ENCODE assay signal across 8 mouse cellular contexts in genomic region chr5:148451811-148452210, GRCm38 (mm10). TPM values are rescaled to one million over a fixed set of nuclear protein-coding genes. Genes with fewer than 3 reads are reported as not detected.
DNase-seq lines count a peak whose midpoint lies in the region; ATAC-seq and TF ChIP-seq lines count a peak whose summit lies in the region.
"Had no signal": no experiment of that assay in that cellular context is flagged by ENCODE, and none has a peak within 500 bp of the region (broad histone marks: within the 10 kb centered on the region; RNA-seq: fewer than 3 reads in every experiment).

No protein-coding gene starts in this region.

- H3K27ac ChIP-seq in midbrain, embryonic 11.5 days (ENCODE audit: low read depth, low read length): no peak overlapping the region
- no peak overlapping the region for H3K27ac ChIP-seq in midbrain, embryonic 16.5 days (ENCODE audit: low read length)
- H3K27ac ChIP-seq in small intestine, adult 2 months (ENCODE audit: insufficient read depth, low read depth, low read length): no peak overlapping the region
- H3K27ac ChIP-seq: stomach, embryonic 15.5 days had no signal

- H3K9me3 ChIP-seq in midbrain, embryonic 11.5 days (ENCODE audit: control insufficient read depth, low read length): no peaks in the 10 kb centered on the region
- no peaks in the 10 kb centered on the region for H3K9me3 ChIP-seq in midbrain, embryonic 16.5 days (replicated peaks; ENCODE audit: control insufficient read depth, low read length, poor library complexity, severe bottlenecking)
- H3K9me3 ChIP-seq: stomach, embryonic 15.5 days had no signal

- no peak overlapping the region for H3K4me2 ChIP-seq in midbrain, embryonic 11.5 days
- H3K4me2 ChIP-seq in midbrain, embryonic 16.5 days (ENCODE audit: low read length): no peak overlapping the region
- H3K4me2 ChIP-seq: stomach, embryonic 15.5 days had no signal

- H3K4me3 ChIP-seq in midbrain, embryonic 11.5 days (ENCODE audit: low read depth, low read length): no peak overlapping the region
- H3K4me3 ChIP-seq in midbrain, embryonic 16.5 days (ENCODE audit: low read depth, low read length): no peak overlapping the region
- H3K4me3 ChIP-seq in lung, adult 2 months (replicated peaks; ENCODE audit: extremely low read depth, low read depth, low read length): no peak overlapping the region
- H3K4me3 ChIP-seq in small intestine, adult 2 months (ENCODE audit: low read depth, low read length): no peak overlapping the region
- H3K4me3 ChIP-seq: stomach, embryonic 15.5 days had no signal

- no peaks in the 10 kb centered on the region for H3K27me3 ChIP-seq in midbrain, embryonic 11.5 days (ENCODE audit: control insufficient read depth, insufficient read depth, low read length)
- H3K27me3 ChIP-seq in midbrain, embryonic 16.5 days (ENCODE audit: control insufficient read depth, insufficient read depth, low read depth, low read length): no peaks in the 10 kb centered on the region
- no peaks in the 10 kb centered on the region for H3K27me3 ChIP-seq in small intestine, adult 2 months (ENCODE audit: control insufficient read depth, insufficient read depth, low read length)
- H3K27me3 ChIP-seq: stomach, embryonic 15.5 days had no signal

- ATAC-seq in midbrain, embryonic 11.5 days (ENCODE audit: low FRiP score): no peak
- ATAC-seq in midbrain, embryonic 16.5 days: no peak

- H3K9ac ChIP-seq in midbrain, embryonic 11.5 days (ENCODE audit: low read length): no peak overlapping the region
- no peak overlapping the region for H3K9ac ChIP-seq in midbrain, embryonic 16.5 days (ENCODE audit: low read depth, low read length)
- H3K9ac ChIP-seq: stomach, embryonic 15.5 days had no signal

- peak; percentile 85 for DNase-seq in midbrain, embryonic 11.5 days (ENCODE audit: low spot score, missing footprints)
- peak; percentile 43 for DNase-seq in T-cell, adult 2 months (ENCODE audit: low spot score)
- DNase-seq in cerebellum, adult 8-10 months: peak; percentile 66
- DNase-seq in heart, postnatal 4 days: peak; percentile 79
- DNase-seq in lung, adult 2 months: peak; percentile 64

- WGBS in midbrain, embryonic 11.5 days: 47% methylated on average over 7 of the region's 7 CpGs
- 43% methylated on average over 7 of the region's 7 CpGs for WGBS in midbrain, embryonic 16.5 days
- 27% methylated on average over 7 of the region's 7 CpGs for WGBS in lung, adult 2 months
- WGBS in small intestine, adult 2 months: 31% methylated on average over 7 of the region's 7 CpGs

- TF ChIP-seq POLR2A in lung, adult 2 months (IDR thresholded peaks at IDR 0.05; ENCODE audit: borderline replicate concordance, extremely low read depth, low read depth, low read length): no peak
- TF ChIP-seq POLR2A in small intestine, adult 2 months (IDR thresholded peaks at IDR 0.05; ENCODE audit: low read depth, low read length): no peak

- no peaks in the 10 kb centered on the region for H3K4me1 ChIP-seq in midbrain, embryonic 11.5 days (ENCODE audit: control insufficient read depth, insufficient read depth, low read length)
- H3K4me1 ChIP-seq in midbrain, embryonic 16.5 days (ENCODE audit: control insufficient read depth, insufficient read depth, low read length): no peaks in the 10 kb centered on the region
- no peaks in the 10 kb centered on the region for H3K4me1 ChIP-seq in lung, adult 2 months (ENCODE audit: control insufficient read depth, insufficient read depth, low read length)
- H3K4me1 ChIP-seq in small intestine, adult 2 months (ENCODE audit: control insufficient read depth, insufficient read depth, insufficient read length, low read length): no peaks in the 10 kb centered on the region
- H3K4me1 ChIP-seq: stomach, embryonic 15.5 days had no signal

- peak; percentile 86 for TF ChIP-seq CTCF in lung, adult 2 months (IDR thresholded peaks at IDR 0.05; ENCODE audit: insufficient read depth, low read length)
- TF ChIP-seq CTCF in small intestine, adult 2 months (IDR thresholded peaks at IDR 0.05; ENCODE audit: extremely low read depth, insufficient read length, insufficient replicate concordance, low read depth, low read length): peak; percentile 93; the same call in 1 of the 2 replicates

- H3K36me3 ChIP-seq in midbrain, embryonic 11.5 days (ENCODE audit: control insufficient read depth, insufficient read depth, low read length): no peaks in the 10 kb centered on the region
- H3K36me3 ChIP-seq in midbrain, embryonic 16.5 days (ENCODE audit: control insufficient read depth, insufficient read depth, low read length): no peaks in the 10 kb centered on the region
- H3K36me3 ChIP-seq in small intestine, adult 2 months (ENCODE audit: control insufficient read depth, insufficient read depth, low read length): no peaks in the 10 kb centered on the region
- H3K36me3 ChIP-seq: stomach, embryonic 15.5 days had no signal

RNA-seq across cellular contexts. Expression of gene Slc7a1, which starts 52.1 kb away (rescaled TPM):
- 18.3 and 20.6 TPM in 2 replicates for polyA plus RNA-seq in midbrain, embryonic 11.5 days (2014; fragmentation: Nextera tagmentation; extraction: Ambion mirVana)
- 40.5 and 46.1 TPM in 2 replicates for polyA plus RNA-seq in midbrain, embryonic 16.5 days (2015; fragmentation: Nextera tagmentation; extraction: Ambion mirVana)
- 10 to 100 TPM; 32.6 to 34.6 TPM for total RNA-seq in heart, postnatal 4 days (2021)
- 4.9 and 5.9 TPM in 2 replicates for polyA plus RNA-seq in lung, adult 2 months (2012; rRNA removed)
- 6.3 and 7.4 TPM in 2 replicates for polyA plus RNA-seq in small intestine, adult 2 months (2012; rRNA removed)
